Mouse (Mus musculus) forebrain, embryonic 14.5 days (tissue): Measurements from ENCODE around the gene Zfp708. TPM values are rescaled to one million over a fixed set of nuclear protein-coding genes. Genes with fewer than 3 reads are reported as not detected.
"Not testable (repeated sequence)": the region's sequence is repeated elsewhere in the genome, so short reads cannot be mapped to it uniquely, and the experiment has no call there.

Experiments
- ATAC-seq: fragments of 200-750 bp; cut with Nextera tagmentation; 2 replicates; pipeline ENCODE4 v1.8.0; 2017; ENCODE audit warnings: mild to moderate bottlenecking, moderate library complexity
- DNase-seq: peaks from one replicate; pipeline ENCODE4 v3.0.0-alpha.2; 2015; ENCODE audit warnings: low spot score
- H3K27ac ChIP-seq: fragments of 300-500 bp; sonication (generic); 2 replicates; pipeline ENCODE4 v1.5.1; 2014; ENCODE audit warnings: low read depth, mild to moderate bottlenecking, control low read depth, low read length, moderate library complexity
- H3K27me3 ChIP-seq: fragments of 300-500 bp; sonication (generic); replicated peaks from 2 replicates; pipeline ENCODE4 v1.6.1; 2014; ENCODE audit warnings: low read length, control low read depth, mixed read lengths; ENCODE audit not compliant: control insufficient read depth, insufficient read depth
- H3K36me3 ChIP-seq: fragments of 300-500 bp; sonication (generic); 2 replicates; pipeline ENCODE4 v1.6.1; 2014; ENCODE audit warnings: low read length, control low read depth; ENCODE audit not compliant: control insufficient read depth, insufficient read depth
- H3K4me1 ChIP-seq: fragments of 300-500 bp; sonication (generic); 2 replicates; pipeline ENCODE4 v1.6.1; 2014; ENCODE audit warnings: antibody characterized with exemption, low read length, control low read depth; ENCODE audit not compliant: control insufficient read depth, insufficient read depth
- H3K4me2 ChIP-seq: fragments of 300-500 bp; sonication (generic); 2 replicates; pipeline ENCODE4 v1.6.1; 2014; ENCODE audit warnings: mild to moderate bottlenecking, control low read depth, low read length
- H3K4me3 ChIP-seq: fragments of 300-500 bp; sonication (generic); 2 replicates; pipeline ENCODE4 v1.5.1; 2014; ENCODE audit warnings: low read depth, low read length, control low read depth
- H3K9ac ChIP-seq: fragments of 300-500 bp; sonication (generic); 2 replicates; pipeline ENCODE4 v1.6.1; 2014; ENCODE audit warnings: mild to moderate bottlenecking, low read length, control low read depth, moderate library complexity
- H3K9me3 ChIP-seq: fragments of 300-500 bp; sonication (generic); replicated peaks from 2 replicates; pipeline ENCODE4 v1.6.1; 2016; ENCODE audit warnings: low read length, control low read depth, mixed read lengths; ENCODE audit not compliant: control insufficient read depth
- WGBS: fragments of 180-500 bp; shearing (Covaris S2); extraction: QIAGEN DNeasy Blood & Tissue Kit; methylation state at CpG from one replicate; pipeline ENCODE4 v1.1.7; 2014; 5-methylcytosine and 5-hydroxymethylcytosine counted together
- polyA plus RNA-seq: library from polyadenylated mRNA; unstranded; fragments of >200 nt; fragmentation: Nextera tagmentation; extraction: Ambion mirVana; gene quantifications from 2 replicates; pipeline ENCODE4 v1.2.1, GENCODE M21; 2014

The Zfp708 gene
- polyA plus RNA-seq: 13.7 and 14.2 TPM in 2 replicates

DNA sequence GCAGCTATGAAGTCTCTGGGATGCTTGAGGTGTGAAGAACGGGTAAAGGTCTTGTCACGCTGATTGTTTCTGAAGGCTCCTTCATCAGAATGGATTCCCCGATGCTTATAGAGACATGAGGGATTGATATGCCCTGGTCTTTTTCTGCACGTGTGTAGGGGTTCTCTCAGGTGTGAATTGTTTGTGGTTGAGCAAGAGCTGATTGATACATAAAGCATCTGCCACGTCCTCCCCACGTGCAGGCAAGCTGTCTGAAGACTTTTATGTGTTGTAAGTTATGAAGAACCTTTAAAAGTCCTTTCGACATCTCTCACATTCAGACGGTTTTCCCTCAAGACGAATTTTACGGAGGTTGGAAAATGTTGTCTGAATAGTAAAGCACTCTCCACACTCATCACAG, at the start of gene Zfp708:
TSS of gene Zfp708 (minus strand) at position 101 of the 400 bp plus-strand sequence.
- no peak within 1 kb of the TSS for H3K4me2 ChIP-seq
- no peak for ATAC-seq
- H3K9me3 ChIP-seq: no peaks in the 10 kb centered on the region
- H3K27me3 ChIP-seq: no peaks in the 10 kb centered on the region
- H3K4me3 ChIP-seq: no peak within 1 kb of the TSS
- DNase-seq: no peak
- H3K4me1 ChIP-seq: no peaks in the 10 kb centered on the region
- H3K27ac ChIP-seq: no peak within 1 kb of the TSS
- H3K9ac ChIP-seq: no peak within 1 kb of the TSS
- 90% methylated on average over 10 of the region's 10 CpGs for WGBS
- no peaks in the 10 kb centered on the region for H3K36me3 ChIP-seq

DNA sequence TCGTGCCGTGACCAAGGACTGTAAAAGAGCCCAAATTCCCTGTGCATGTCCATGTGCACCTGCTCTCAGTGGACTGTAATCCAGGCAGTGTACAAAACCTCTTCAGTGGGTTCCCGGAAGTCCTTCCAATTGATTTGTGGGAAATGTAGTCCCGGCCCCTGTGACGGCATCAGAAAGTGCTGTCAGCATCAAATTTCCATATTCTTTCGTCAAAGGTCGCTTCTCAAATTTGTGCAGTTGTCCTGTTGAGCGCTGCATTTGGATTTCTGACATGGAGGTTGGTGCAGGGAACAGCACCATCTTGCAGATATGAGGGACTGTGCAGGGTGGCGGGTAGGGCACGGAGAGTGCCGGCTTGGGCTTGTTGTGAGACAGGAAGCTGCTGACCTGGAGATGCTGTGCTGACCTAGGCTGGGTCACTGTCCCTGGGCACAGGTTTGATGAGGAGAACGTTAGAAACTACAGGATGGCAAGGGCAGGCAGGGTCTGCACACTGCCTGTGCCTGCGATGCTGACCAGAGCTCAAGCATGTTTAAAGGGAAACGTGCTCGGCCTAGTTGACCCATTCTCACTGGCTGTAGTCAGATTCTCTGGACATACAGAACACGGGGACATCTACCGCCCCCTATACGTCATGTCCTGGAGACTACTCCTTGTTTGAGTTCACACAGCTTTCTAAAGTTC, 30.4 kb upstream of the Zfp708 start:
- Histone ChIP-seq H3K4me3 (peak overlapping the region; percentile 69), H3K4me1 (peaks cover 6% of the 10 kb centered on the region; the same call in 1 of the 2 replicates), H3K9ac (peak overlapping the region; percentile 69), H3K27me3 (no peaks in the 10 kb centered on the region), H3K36me3 (no peaks in the 10 kb centered on the region), H3K9me3 (no peaks in the 10 kb centered on the region), H3K4me2 (peak overlapping the region; percentile 76), H3K27ac (no peak overlapping the region)
- WGBS: 1% methylated on average over 18 of the region's 18 CpGs
- DNase-seq (peak; percentile 95), ATAC-seq (peak; percentile 98)

DNA sequence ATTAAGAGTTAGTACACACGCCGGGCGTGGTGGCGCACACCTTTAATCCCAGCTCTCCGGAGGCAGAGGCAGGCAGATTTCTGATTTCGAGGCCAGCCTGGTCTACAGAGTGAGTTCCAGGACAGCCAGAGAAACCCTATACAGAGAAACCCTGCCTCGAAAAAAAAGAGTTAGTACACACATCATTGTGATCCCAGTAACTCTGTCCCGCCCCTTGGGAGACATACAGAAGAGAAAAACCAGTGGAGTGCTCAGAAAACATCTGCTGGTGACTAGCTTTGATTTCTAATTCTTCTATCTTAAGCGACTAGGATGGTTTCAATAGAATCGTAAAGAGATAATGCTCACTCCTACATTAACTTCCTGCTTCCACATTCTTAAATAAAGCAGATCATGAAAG, 29.7 kb upstream of the Zfp708 start:
- Histone ChIP-seq H3K4me2 (peak overlapping the region; percentile 76), H3K9ac (peak overlapping the region; percentile 69)
- DNase-seq, H3K27ac ChIP-seq, H3K9me3 ChIP-seq, H3K4me1 ChIP-seq, H3K4me3 ChIP-seq, H3K27me3 ChIP-seq, H3K36me3 ChIP-seq: not testable (repeated sequence)
- WGBS: 80% methylated on average over 10 of the region's 10 CpGs
- ATAC-seq: peak; percentile 1; the same call in 1 of the 2 replicates

DNA sequence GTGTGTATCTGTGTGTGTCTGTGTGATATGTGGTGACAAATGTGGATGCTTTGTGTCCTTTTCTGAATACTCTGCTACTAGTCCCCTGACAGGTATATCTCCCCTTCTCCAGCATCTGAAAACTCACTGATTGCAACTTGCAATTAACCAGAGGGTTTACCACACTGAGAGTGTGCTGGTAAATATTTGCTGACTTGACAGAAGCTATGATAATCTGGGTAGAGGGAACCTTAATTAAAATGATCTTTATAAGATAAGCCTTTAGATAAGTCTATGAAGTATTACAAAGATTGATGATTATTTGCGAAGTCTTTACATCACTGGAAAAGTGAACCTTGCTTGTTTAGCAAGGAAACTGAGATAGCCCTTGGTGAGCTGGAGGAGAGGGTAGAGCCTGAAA, 26.7 kb upstream of the Zfp708 start:
- H3K4me3 ChIP-seq: no peak overlapping the region
- no peak overlapping the region for H3K4me2 ChIP-seq
- no peaks in the 10 kb centered on the region for H3K9me3 ChIP-seq
- peaks cover 6% of the 10 kb centered on the region; the same call in 1 of the 2 replicates for H3K4me1 ChIP-seq
- WGBS: 96% methylated on average over 1 of the region's 1 CpGs
- no peak overlapping the region for H3K27ac ChIP-seq
- H3K9ac ChIP-seq: no peak overlapping the region
- DNase-seq (no peak), ATAC-seq (no peak)
- H3K27me3 ChIP-seq: no peaks in the 10 kb centered on the region
- no peaks in the 10 kb centered on the region for H3K36me3 ChIP-seq

DNA sequence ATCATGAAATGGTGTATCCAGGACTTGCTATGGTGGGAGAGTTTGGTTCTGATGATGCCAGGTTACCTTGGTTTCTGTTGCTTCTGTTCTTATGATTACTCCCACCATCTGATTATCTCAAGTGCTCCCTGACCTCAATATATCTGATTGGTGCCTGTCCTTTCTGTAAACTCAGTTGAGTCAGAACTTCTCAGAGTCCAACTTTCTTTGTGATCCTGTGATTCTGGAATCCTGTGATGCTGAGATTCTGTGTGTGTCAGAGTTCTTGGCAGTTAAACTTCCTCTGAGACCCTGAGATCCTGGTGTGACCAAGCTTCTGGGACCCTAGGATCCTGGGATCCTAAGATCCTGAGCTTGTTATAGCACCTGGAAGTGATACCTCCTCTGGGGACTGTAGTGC, 23.6 kb upstream of the Zfp708 start, which contains the start of gene Zfp759:
TSS of gene Zfp759 (plus strand) at position 301 of the 400 bp plus-strand sequence.
- H3K36me3 ChIP-seq, H3K27ac ChIP-seq, H3K9ac ChIP-seq, H3K4me1 ChIP-seq, H3K4me3 ChIP-seq, DNase-seq, H3K9me3 ChIP-seq, H3K27me3 ChIP-seq, ATAC-seq, H3K4me2 ChIP-seq: not testable (repeated sequence)

DNA sequence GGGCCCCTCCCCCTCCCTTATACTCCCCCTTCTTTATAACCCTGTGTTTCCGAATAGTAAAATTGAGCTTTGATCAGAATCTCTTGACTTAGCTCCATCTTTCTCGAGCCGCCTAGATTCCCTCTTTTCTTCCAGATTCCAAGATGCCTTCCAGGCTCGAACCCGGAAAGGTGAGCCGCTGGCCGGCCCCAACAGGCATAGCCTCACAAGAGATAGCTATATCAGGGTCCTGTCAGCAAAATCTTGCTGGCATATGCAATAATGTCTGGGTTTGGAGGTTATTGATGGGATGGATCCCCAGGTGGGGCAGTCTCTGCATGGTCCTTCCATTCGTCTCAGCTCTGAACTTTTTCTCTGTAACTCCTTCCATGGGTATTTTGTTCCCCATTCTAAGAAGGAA, 18.4 kb upstream of the Zfp708 start, which contains the start of gene Rslcan18:
TSS of gene Rslcan18 (minus strand) at position 101 of the 400 bp plus-strand sequence.
- H3K36me3 ChIP-seq, H3K27ac ChIP-seq, H3K4me3 ChIP-seq, H3K4me2 ChIP-seq, H3K9ac ChIP-seq, ATAC-seq, H3K4me1 ChIP-seq, H3K9me3 ChIP-seq, H3K27me3 ChIP-seq, DNase-seq: not testable (repeated sequence)
- 93% methylated on average over 8 of the region's 8 CpGs for WGBS

DNA sequence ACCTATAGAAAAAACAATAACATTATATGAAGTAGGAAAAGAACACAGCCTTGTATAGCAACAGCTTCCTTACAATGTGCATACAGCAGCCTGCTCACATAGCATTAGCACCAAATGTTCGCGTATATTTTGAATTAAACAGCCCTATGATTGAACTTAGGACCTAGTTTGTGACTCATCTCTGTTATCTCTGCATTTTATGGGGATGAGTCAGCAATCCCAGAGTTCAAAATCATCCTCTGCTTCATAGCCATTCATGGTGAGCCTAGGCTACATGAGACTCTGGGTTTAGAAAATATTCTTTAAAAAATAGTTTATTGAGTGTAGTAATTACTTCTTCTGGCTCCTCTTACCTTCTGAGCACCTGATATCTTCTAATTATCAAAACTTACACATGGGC, 15.5 kb upstream of the Zfp708 start:
- Histone ChIP-seq H3K9ac (no peak overlapping the region), H3K4me3 (no peak overlapping the region), H3K9me3 (no peaks in the 10 kb centered on the region), H3K36me3 (no peaks in the 10 kb centered on the region), H3K27me3 (no peaks in the 10 kb centered on the region), H3K4me2 (no peak overlapping the region), H3K4me1 (no peaks in the 10 kb centered on the region), H3K27ac (no peak overlapping the region)
- ATAC-seq (no peak), DNase-seq (no peak)
- 89% methylated on average over 2 of the region's 2 CpGs for WGBS

DNA sequence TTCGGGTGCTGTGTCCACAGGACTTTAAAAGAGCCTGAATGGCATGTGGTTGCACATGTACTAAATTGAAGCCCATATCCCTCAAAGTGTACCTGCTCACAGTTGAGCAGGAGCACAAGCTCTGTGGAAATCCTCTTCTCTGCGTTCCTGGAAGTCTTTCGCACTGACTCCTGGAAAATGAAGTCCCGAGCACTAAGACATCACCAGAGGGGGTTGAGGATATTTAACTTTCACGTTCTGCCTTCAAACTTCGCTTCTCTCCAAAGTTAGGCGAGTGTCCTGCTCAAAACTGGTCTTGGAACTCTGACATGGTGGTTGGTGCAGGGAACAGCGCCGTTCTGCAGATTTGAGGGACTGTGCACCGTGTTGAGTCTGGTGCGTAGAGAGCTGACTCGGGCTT, 14.3 kb upstream of the Zfp708 start:
- ATAC-seq (no peak), DNase-seq (no peak)
- Histone ChIP-seq H3K4me1 (no peaks in the 10 kb centered on the region; the same call in 1 of the 2 replicates), H3K9ac (no peak overlapping the region), H3K9me3 (no peaks in the 10 kb centered on the region), H3K4me3 (no peak overlapping the region), H3K27me3 (no peaks in the 10 kb centered on the region), H3K27ac (no peak overlapping the region), H3K4me2 (no peak overlapping the region), H3K36me3 (no peaks in the 10 kb centered on the region)
- 78% methylated on average over 12 of the region's 12 CpGs for WGBS

DNA sequence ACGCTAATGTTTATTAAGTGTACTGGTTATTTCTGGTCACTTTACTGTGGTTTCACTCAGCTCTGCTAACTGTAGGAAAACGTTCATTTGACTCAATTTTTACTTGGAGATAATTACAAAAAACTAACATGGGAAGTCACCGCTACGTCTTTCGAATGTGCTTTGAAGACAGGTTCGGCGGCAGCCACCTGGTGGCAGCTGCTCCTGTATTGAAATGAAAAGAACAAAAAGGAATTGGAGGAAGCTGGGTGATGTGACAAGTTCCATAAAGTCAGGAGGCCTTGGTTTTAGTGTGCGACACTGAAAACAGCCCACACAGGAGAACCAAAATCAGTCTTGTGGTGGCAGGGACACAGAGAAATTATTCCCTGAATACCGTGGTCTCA, 11.0 kb upstream of the Zfp708 start:
- H3K36me3 ChIP-seq: no peaks in the 10 kb centered on the region
- H3K27me3 ChIP-seq: no peaks in the 10 kb centered on the region
- peak overlapping the region; percentile 43 for H3K9ac ChIP-seq
- no peak overlapping the region for H3K27ac ChIP-seq
- no peaks in the 10 kb centered on the region; the same call in 1 of the 2 replicates for H3K4me1 ChIP-seq
- no peak for DNase-seq
- WGBS: 4% methylated on average over 9 of the region's 9 CpGs
- H3K4me3 ChIP-seq: peak overlapping the region; percentile 53
- no peaks in the 10 kb centered on the region for H3K9me3 ChIP-seq
- peak; percentile 65 for ATAC-seq
- H3K4me2 ChIP-seq: peak overlapping the region; percentile 56
